Mouse (Mus musculus) right cerebral cortex, postnatal 14 days (tissue): ENCODE results near the gene Tcf20.
"Not testable (repeated sequence)": the region's sequence is repeated elsewhere in the genome, so short reads cannot be mapped to it uniquely, and the experiment has no call there.

Source experiments
- DNase-seq: peaks from one replicate; pipeline ENCODE4 v3.0.0; 2022

Tcf20 gene

GRCm38 (mm10) chr15:82795936-82796440 lies 191.7 kb downstream of the Tcf20 start:
- DNase-seq, result no peak

GRCm38 (mm10) chr15:82794277-82794676 lies 193.4 kb downstream of the Tcf20 start, which contains the start of gene Cyp2d26:
Gene Cyp2d26 (minus strand): TSS chr15:82794294.
- no peak for DNase-seq

- no peak for DNase-seq
Observed at GRCm38 (mm10) chr15:82793868-82794267, 193.8 kb downstream of the Tcf20 start.

- DNase-seq, result no peak
Observed at GRCm38 (mm10) chr15:82793454-82793853, 194.2 kb downstream of the Tcf20 start.

- no peak for DNase-seq
Observed at GRCm38 (mm10) chr15:82792566-82792965, 195.1 kb downstream of the Tcf20 start.

- DNase-seq, result no peak
Observed at GRCm38 (mm10) chr15:82784581-82784980, 203.1 kb downstream of the Tcf20 start.

GRCm38 (mm10) chr15:82783800-82784199 lies 203.9 kb downstream of the Tcf20 start:
- DNase-seq, result no peak

GRCm38 (mm10) chr15:82777856-82778255 lies 209.8 kb downstream of the Tcf20 start:
- DNase-seq, result not testable (repeated sequence)

- DNase-seq, result no peak
Observed at GRCm38 (mm10) chr15:82765943-82766342, 221.7 kb downstream of the Tcf20 start.

GRCm38 (mm10) chr15:82764881-82765280 lies 222.8 kb downstream of the Tcf20 start:
- DNase-seq, result no peak

- no peak for DNase-seq
Observed at GRCm38 (mm10) chr15:82763631-82764420, 223.8 kb downstream of the Tcf20 start, which contains the start of gene Cyp2d40. Gene Cyp2d40 (minus strand): TSS chr15:82764183.
